Mouse (Mus musculus) neural tube, embryonic 13.5 days (tissue): ENCODE data around the gene Zfp655. TPM values are rescaled to one million over a fixed set of nuclear protein-coding genes. Genes with fewer than 3 reads are reported as not detected.

Experiments
- polyA plus RNA-seq: library from polyadenylated mRNA; unstranded; fragments of >200 nt; fragmentation: Nextera tagmentation; extraction: Ambion mirVana; gene quantifications from 2 replicates; pipeline ENCODE4 v1.2.1, GENCODE M21; 2015

Gene Zfp655
- polyA plus RNA-seq, 1 experiment from 2014 or later, result 35.3 TPM

Other genes starting within 250 kb of the Zfp655 start
- not detected in 2 replicates for gene Gm4871, start 199.0 kb upstream of the Zfp655 start, polyA plus RNA-seq
- not detected in 2 replicates for gene 1700018F24Rik, start 188.7 kb upstream of the Zfp655 start, polyA plus RNA-seq
- 228 and 239 TPM in 2 replicates for gene Arpc1a, start 147.9 kb upstream of the Zfp655 start, polyA plus RNA-seq
- not detected in 2 replicates for gene Kpna7, start 147.7 kb upstream of the Zfp655 start, polyA plus RNA-seq
- 95.1 and 106 TPM in 2 replicates for gene Arpc1b, start 117.5 kb upstream of the Zfp655 start, polyA plus RNA-seq
- 108 and 123 TPM in 2 replicates for gene Pdap1, start 91.5 kb upstream of the Zfp655 start, polyA plus RNA-seq
- gene Bud31, start 91.4 kb upstream of the Zfp655 start, polyA plus RNA-seq, result 206 and 223 TPM in 2 replicates
- 18.8 and 20.9 TPM in 2 replicates for gene Ptcd1, start 64.6 kb upstream of the Zfp655 start, polyA plus RNA-seq
- 47.7 and 48.9 TPM in 2 replicates for gene Cpsf4, start 64.5 kb upstream of the Zfp655 start, polyA plus RNA-seq
- 763 and 785 TPM in 2 replicates for gene Atp5j2, start 39.7 kb upstream of the Zfp655 start, polyA plus RNA-seq
- gene Zkscan14, start 29.8 kb upstream of the Zfp655 start, polyA plus RNA-seq, result 13.6 and 14.6 TPM in 2 replicates
- 15.3 and 17.2 TPM in 2 replicates for gene Zkscan5, start 27.2 kb upstream of the Zfp655 start, polyA plus RNA-seq
- 0.49 and 0.91 TPM in 2 replicates for gene Zscan25, start 48.8 kb downstream of the Zfp655 start, polyA plus RNA-seq
- not detected in 2 replicates for gene Cyp3a57, start 113.6 kb downstream of the Zfp655 start, polyA plus RNA-seq
- not detected in 2 replicates for gene Cyp3a16, start 238.0 kb downstream of the Zfp655 start, polyA plus RNA-seq